Mouse (Mus musculus): Measurements from ENCODE around the gene Jtb.

GRCm38 (mm10) chr3:90241669-90242358, 10.4 kb downstream of the Jtb start:
- no peak for TF ChIP-seq CTCF (IDR thresholded peaks at IDR 0.05; ENCODE audit: low read depth)
- no peak for TF ChIP-seq EP300 (optimal IDR thresholded peaks at IDR 0.05)

Data from stomach, postnatal 0 days (tissue).